Mouse (Mus musculus) heart, postnatal 10 days (tissue): ENCODE measurements around the gene Cgrrf1. TPM values are rescaled to one million over a fixed set of nuclear protein-coding genes. Genes with fewer than 3 reads are reported as not detected.
A peak's percentile ranks its signal among the peaks of the same experiment; 100 is the strongest.

Experiments used
- DNase-seq, 2 experiments: peaks; one replicate each; pipeline ENCODE4 v3.0.0; 2021
- intact Hi-C: fragments of 180-260 bp; cut with DNase I; formaldehyde crosslinking; loops from one replicate; pipeline ENCODE4 v1.15.1; 2025
- total RNA-seq, 2 experiments: library from RNA; stranded (reverse); gene quantifications; 2 replicates each; pipeline ENCODE4 v1.2.3; 2021

Cgrrf1 gene
- total RNA-seq, 2 experiments from 2014 or later, result 34.4 to 38.4 TPM

DNA sequence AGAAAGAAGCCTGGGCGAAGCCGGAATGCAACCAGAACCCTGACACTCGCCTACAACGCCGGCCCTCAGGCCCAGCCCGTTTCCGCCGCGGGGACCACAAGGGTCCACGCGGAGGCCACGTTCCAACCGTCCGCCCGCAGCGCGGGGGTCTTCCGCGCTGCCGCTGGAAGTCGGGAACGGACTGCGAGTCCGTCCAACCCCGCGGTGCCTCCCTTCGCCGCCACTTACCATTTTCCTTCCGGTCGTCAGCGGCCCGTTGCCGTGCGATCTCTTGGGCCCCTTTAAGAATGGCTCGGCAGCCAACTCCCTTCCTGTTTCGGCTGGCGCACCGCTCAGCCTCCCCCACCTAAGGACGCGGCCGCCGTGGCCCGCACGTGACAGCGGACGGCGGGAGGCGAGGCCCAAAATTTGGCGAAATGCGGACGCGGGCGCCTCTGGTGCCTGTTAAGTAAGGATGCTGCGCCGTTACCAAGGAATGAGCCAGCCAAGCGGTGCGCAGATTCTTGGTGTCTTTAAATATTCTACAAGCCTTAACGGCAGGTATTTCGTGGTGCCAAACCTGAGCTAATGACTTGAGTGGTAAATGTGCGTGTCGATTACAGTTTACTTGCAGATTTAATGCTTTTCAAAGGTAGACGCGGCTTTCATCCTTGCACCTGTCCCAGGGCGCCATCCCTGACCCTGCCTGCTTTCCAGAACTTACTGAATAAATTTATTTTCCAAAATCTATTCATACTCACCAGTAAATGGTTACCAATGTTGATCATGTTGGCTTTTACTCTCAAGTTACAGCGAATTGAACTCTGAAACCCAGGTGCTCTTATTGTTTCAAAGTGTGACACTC lies 9.8 kb upstream of the Cgrrf1 start, which contains the start of gene Gmfb:
TSS of gene Gmfb (minus strand) at position 370 of the 844 bp plus-strand sequence.
- peak; percentile 97 for DNase-seq
- intact Hi-C loops, result no loop called here

DNA sequence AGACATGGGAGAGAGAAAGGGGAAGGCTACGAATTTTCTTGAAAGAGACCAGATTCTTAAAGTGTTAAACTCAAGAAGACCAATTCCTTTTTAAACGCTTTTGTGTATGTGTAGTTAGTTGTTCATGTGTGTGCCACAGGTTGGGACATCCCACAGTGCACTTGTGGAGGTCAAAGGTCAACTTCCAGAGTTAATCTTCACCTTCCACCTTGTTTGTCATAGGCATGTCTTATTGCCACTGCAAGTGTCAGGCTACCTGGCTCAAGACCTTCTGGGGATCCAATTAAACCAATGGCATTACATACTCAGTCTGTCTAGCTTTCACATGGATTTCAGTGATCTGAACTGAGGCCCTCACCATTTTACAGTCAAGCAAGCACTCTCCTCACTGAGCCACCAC lies 7.9 kb upstream of the Cgrrf1 start:
- intact Hi-C loops, result no loop called here
- DNase-seq, result no peak

DNA sequence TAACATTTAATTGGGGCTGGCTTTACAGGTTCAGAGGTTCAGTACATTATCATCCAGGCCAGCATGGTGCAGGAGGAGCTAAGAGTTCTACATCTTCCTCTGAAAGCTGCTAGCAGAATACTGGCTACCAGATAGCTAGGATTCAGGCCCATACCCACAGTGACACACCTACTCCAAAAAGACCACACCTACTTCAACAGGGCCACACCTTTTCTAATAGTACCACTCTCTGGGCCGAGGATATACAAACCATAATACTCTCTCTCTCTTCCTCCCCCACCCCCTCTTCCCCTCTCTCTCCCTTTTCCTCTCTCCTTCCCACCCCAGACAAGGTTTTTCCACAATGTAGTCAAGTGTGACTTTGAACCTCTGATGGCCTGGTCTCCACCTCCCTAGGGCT lies 4.5 kb upstream of the Cgrrf1 start:
- intact Hi-C loops, result no loop called here
- no peak for DNase-seq

DNA sequence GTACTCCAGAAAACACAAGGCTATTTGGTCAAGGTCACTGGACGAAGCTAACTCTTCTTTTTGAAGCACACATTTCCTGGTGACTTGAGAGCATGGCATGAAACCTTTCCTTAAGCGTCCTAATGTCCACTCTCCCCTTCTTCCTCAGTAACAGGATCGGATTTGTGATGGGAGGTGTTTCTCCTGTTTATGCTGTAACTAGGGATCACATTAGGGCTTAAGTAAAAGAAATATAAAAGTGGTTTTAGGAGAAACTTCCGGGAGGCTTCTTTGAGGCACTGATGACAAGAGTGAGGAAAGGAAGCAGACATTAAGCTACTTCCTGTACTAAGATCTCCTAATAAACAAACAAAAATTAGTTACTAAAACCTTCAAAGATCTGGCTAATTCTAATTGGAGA lies 630 bp upstream of the Cgrrf1 start:
- DNase-seq, result peak; percentile 10 to 30
- intact Hi-C loops, result loop anchor here (5.0 kb wide), 2 partner anchors 51 to 426 kb away; partner anchors contain the start of gene Samd4

DNA sequence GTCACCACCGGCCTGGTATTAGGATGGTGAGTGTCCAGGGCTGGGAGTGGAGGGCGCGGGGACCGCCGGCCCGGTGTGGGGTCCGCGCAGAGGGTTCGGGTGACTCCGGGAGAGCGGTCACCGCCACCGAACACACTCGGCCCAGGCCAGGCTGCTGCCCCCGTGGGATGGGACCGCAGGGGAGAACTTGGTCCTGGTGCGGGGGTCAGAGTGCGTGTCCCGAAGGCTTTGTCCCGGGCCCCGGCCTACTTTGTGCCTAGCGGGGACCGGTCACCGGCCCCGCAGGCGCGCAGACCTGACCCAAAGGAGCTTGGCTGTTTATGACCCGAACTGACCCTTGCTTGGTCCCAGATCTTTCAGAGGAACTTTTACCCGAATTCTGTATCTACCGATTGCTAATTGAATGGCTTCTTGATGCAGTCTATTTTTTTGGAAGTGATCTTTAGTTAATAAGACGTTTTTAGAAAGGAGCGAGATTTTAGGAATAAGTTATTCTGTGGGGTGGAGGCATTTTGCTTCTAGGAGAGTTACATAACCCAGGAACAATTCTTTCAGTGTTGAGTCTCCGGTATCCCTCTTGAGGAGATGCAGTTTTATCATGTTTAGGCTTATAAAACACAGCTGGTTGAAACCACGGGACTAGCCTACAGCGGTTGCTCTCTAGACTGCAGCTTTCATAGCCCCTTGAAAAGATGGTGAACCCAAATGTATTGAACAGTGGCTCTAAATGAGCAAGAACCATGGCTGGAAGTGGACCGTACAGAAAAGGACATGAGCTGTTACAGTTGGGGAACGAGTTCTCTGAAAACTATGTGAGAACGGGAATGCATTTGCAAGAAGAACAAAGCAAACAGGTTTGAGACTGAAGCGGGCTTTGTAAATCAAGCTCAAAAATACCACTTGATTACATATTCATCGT lies 688 bp downstream of the Cgrrf1 start:
- intact Hi-C loops, result loop anchor here (2.0 to 5.0 kb wide), 3 partner anchors 50 to 425 kb away; partner anchors contain the start of gene Samd4
- peak in 1 of 2 experiments; percentile 30 for DNase-seq

DNA sequence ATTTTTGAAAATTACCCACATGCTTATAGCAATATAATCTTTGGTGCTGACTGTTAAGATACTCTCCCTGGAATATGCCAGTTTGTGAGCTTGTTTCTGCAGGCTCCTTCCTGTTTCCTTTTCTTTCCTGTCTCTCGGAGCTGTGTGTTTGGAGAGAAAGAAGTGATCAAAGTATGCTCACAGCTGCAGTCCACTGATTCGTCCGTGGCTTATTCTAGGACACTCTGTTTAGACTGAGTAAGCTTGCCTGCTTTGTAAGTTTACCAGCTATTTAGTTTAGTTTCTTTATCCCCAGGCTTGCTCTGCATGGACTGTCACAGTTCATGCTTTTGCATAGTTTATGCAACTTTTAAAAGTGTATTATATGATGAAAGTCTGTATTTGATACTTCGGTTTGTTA lies 7.4 kb downstream of the Cgrrf1 start:
- DNase-seq, result no peak
- intact Hi-C loops, result loop anchor here (5.0 kb wide), 1 partner anchor 128 kb away; no protein-coding TSS in a partner anchor

DNA sequence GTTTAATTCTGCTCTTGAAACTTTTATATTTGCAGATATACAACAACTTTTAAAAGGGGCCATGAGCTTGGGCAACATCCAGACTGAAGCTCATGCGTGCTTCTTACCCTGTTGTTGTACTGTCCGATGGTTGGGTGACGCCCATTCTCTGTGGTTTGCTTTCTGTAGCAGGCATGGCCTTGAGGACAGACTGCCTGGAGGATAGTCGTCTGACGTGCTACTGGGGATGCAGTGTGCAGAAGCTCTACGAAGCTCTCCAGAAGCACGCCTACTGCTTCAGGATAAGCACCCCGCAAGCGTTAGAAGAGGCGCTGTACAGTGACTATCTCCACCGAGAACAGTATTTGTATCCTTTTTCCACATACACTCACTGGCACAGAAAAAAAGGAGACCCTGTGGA lies 13.8 kb downstream of the Cgrrf1 start:
- no peak for DNase-seq
- intact Hi-C loops, result no loop called here

DNA sequence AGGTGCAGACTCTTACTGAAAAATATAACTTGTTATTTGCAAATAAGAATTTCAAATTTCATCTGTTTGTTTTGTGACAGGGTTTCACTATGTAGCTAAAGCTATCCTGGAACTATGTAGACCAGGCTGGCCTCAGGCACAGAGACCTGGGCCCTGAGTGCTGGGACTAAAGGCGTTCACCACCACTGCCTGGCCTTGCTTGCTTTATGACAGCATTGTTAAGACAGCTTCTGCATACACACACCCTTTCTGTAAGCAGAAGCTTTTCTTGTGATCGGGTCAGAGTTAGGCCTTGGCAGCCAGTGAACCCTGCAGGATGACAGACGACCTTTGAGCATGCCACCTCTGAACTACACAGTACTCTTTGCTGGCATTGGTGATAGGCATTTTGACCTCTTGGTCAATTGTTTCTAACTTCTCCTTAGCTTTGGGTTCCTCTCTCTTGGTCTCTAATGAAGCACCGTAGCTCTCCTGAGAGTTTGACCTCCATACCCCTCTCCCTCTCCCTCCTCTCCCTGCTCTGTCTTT lies 16.2 kb downstream of the Cgrrf1 start:
- no peak for DNase-seq
- intact Hi-C loops, result no loop called here

DNA sequence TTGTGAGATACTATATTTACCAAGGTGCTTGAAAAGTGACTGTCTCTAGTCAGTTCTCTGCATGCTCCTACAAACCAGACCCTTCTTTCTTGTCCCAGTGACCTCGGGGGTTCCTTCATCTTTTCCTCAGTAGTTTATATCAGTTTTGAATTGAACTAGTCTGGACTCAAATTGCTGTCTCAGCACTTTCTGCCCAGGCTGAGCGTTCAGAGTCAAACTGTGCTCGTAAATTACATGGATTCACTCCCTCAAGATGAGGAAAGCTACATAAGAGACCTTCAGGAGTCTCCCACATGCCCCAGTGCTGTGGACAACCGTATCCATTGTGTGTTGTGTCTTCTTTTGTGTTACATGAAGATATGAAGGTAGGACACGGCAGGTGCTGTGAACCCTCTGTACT lies 16.8 kb downstream of the Cgrrf1 start:
- DNase-seq, result no peak
- intact Hi-C loops, result no loop called here

DNA sequence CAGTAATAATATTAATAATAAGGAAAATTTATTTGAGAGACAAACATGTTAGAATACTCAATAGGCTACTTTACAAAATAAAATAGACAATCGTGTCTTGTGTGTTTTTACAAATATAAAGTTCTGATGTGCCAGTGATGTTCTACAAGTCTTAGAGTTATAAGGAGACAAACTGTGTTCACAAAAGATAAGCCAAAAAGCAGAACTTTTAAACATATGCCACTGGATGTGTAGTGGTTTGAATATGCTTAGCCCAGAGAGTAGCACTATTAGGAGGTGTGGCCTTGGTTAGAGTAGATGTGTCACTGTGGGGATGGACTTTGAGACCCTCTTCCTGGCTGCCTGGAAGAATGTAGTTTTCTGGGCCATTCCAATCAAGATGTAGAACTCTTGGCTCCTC lies 17.8 kb downstream of the Cgrrf1 start:
- DNase-seq, result no peak
- intact Hi-C loops, result no loop called here

DNA sequence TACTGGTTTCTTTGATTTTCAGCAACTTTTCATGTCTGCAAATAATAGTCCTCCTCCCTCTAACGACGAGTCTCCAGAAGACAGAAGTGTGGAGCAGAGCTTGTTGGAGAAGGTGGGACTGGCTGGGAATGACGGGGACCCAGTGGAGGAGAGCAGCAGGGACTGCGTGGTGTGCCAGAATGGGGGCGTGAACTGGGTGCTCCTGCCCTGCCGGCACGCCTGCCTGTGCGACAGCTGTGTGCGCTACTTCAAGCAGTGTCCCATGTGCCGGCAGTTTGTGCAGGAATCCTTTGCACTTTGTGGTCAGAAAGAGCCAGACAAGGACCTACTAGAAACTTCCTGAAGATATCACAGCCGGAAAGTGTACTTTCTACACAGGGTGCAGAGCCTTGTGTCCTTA lies 21.8 kb downstream of the Cgrrf1 start:
- intact Hi-C loops, result no loop called here
- DNase-seq, result no peak

DNA sequence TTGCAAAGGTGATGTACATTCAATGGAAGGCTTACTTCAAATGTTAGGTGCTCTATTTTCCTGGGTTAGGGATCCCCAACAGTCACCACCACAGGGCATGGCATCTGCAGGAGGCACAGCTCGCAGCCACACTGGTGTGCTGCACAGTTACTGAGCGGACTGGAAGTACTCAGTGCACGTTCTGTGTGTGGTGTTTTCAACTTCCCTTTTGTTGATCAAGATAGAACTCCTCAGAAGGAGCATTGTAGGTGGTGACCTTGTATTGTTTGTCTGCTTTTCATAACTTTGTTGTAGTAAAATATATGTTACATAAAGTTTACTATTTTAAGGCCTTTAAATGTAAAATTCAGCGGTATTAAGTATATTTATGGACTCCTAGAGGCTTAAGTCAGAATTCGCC lies 31.0 kb downstream of the Cgrrf1 start:
- no peak for DNase-seq
- intact Hi-C loops, result no loop called here

DNA sequence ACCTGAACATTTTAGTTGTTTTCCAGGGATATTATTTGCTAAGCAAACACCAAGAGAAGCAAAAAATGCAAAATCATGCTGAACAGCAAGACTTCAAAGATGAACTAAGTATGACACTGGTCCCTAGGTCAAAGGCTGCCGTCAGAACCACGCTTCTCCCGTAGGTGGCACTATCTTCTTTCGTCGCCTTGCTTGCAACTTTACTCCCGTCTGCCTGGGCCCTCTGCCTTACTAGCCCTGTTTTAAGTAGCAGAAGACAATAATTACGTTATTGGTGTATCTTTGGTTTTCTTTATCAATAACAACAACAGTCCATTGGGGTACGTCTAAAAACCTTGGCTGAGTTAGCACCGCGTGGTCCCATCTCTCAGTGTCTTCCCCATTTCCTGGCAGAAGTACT lies 49.0 kb downstream of the Cgrrf1 start:
- intact Hi-C loops, result loop anchor here (1.0 to 5.0 kb wide), 4 partner anchors 49 to 371 kb away; partner anchors contain the start of genes Cgrrf1 and Gch1
- DNase-seq, result peak; percentile 82

DNA sequence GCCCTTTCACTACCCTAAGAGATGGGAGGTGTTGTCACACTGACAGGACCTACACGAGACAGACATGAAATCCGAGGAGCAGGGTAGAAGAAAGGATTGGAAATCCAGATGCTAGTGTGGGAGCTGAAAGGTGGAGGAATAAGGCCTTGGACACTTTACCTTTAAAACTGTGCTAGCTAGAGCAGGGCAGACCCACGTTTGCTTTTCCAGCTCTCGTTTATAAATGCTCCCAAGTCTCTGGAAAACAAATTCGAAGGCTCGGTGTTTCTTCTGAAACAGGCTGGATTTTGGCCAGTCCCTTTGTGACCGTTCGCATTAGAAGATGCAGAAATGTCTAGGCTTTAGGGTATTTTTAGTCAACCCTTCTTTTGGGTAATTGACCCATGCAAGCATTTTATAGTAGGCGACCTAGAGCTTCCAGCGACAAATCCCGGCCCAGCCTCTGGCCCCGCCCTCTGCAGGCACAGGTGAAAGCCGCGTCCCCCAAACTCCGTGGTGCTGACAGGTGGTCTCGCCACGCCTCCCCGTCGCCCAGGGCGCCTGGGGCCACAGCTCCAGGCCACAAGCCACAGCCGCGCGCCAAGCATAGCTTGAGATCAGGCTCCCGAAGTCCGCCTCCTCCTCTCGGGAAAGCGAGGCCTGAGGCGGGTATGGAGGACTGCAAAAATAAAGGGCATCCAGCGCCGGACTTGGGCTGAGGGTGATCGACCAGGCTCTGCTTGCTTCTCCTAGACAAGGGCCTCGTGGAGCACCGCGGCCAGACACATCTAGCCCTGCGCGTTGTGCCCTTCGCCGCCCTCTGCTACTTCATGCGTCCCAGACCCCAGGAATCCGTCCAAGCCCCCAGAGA lies 49.9 kb downstream of the Cgrrf1 start:
- intact Hi-C loops, result loop anchor here (1.0 to 5.0 kb wide), 6 partner anchors 50 to 370 kb away; partner anchors contain the start of genes Cgrrf1 and Gch1
- DNase-seq, result peak; percentile 70 to 72

DNA sequence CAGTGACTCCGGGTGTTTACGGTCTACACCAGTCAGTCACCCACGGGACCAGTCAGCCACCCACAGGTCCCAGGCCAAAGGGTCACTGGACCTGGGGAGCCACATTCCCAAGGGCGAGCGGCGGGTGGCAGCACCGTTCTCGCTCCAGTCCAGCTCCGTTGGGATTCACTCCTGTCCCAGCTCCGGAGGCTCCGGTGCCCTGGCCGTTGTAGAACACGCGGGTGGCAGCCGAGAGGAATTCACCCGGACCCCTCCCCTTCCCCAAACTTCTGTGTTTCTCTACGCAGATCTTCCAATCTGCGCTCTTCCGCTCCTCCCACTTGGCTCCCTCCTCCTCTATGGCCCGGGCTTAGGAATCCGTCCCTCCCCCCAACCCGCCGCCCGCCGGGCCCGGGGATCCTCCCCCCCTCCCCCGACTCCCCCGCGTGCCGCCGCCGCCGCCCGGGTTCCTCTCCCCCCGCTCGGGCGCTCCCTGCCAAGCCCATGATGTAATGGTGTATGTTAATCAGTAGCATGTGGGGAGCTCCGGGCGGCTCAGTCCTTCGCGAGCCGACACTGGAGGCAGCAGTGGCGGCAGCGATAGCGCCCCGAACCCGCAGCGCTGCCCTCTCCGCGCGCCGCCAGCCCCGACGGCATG lies 50.6 kb downstream of the Cgrrf1 start, which contains the start of gene Samd4:
TSS of gene Samd4 (plus strand) at position 424 of the 637 bp plus-strand sequence.
- intact Hi-C loops, result loop anchor here (2.0 to 5.0 kb wide), 5 partner anchors 50 to 370 kb away; partner anchors contain the start of genes Cgrrf1 and Gch1

DNA sequence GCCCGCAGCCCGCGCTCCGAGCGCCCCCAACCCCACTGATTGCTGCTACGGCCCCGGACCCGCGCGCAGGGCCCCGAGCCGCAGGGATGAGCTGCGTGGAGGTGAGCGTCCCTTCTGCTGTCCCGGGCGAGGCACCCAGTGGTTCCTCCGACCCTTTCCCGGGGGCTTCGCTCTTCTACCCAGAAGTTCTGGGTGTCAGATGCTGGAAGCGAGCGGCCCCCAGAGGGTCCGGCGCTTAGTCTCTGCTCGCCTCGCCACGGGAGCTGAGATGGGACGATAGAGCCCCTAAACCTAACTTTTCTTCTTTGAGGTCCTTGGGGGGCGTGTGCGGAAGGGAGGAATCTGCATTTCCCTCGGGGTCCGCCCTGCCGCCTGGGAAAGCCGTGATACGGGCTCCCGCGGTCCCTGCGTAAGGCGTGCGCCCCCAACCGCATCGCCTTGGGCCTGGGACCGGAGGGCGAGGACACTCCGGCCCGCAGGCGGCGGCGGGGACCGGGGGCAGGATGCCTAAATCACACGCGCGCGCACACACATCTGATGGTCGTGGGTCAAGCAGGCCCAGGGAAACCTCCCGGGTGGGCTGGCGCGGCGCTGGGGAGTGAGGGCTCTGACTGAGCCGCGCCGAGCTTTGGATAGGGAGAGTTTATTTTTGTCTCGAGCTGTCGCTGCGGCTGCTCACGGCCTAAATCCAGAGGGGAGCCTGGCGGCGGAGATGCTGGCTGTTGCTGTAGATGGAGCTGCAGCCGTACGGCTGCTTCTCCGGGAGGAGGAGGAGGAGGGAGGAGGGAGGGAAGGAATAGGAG lies 51.3 kb downstream of the Cgrrf1 start:
- peak; percentile 76 to 77 for DNase-seq
- intact Hi-C loops, result loop anchor here (2.0 to 5.0 kb wide), 5 partner anchors 51 to 369 kb away; partner anchors contain the start of genes Cgrrf1 and Gch1

More for the DNA sequence above, 50.6 kb downstream of the Cgrrf1 start, which contains the start of gene Samd4:
- DNase-seq, result peak; percentile 91 to 92

DNA sequence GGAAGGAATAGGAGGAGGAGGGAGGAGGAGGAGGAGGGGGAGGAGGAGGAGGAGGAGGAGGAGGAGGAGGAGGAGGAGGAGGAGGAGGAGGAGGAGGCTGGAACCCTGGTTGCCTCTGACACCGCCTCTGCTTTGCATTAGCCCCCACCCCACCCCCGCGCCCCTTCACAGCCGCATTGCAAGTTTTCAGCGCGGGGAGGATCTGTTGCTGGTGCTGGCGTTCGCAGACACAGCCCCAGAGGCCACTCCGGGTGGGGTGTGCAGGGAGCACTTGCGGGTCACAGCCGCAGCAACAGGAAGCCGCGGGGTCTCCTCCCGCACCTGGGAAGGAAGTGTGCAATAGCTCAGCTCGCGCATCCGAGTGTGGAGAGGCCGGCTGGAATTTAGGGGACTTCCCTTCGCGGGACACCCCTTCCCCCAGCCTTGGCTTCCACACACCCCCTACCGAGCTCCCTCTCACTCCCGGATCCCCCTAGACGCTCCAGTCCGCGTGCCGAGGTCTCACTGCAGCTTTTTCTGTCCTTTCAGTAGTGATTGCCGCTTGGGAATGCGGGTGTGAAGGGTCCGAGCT lies 52.0 kb downstream of the Cgrrf1 start:
- intact Hi-C loops, result loop anchor here (2.0 to 5.0 kb wide), 6 partner anchors 52 to 368 kb away; partner anchors contain the start of genes Cgrrf1 and Gch1
- peak; percentile 65 to 72 for DNase-seq
